Mouse (Mus musculus) testis, adult 2 months (tissue): Measurements from ENCODE around the gene Fam192a.

Experiments used
- CTCF ChIP-seq: fragments of 200-500 bp; IDR thresholded peaks from 2 replicates; pipeline ENCODE4 v1.5.1; 2012; ENCODE audit warnings: low read depth, mild to moderate bottlenecking, inconsistent platforms, low read length, moderate library complexity; ENCODE audit not compliant: control insufficient read depth, insufficient read depth, insufficient replicate concordance
- POLR2A ChIP-seq: fragments of 200-500 bp; IDR thresholded peaks from 2 replicates; pipeline ENCODE4 v1.6.1; 2012; ENCODE audit warnings: low read depth, mild to moderate bottlenecking, inconsistent platforms, low read length, moderate library complexity; ENCODE audit not compliant: control insufficient read depth

- TF ChIP-seq CTCF (no peak), POLR2A (no peak)
Observed at GRCm38 (mm10) chr8:94582569-94582968, 19.2 kb downstream of the Fam192a start.
